Mouse (Mus musculus) heart, embryonic 10.5 days (tissue): ENCODE measurements at regions not wholly inside any gene's neighbourhood (a gene's known extent, or its start where the extent isn't known, plus 50 kb on each side); places are given as distances from the start of the nearest gene placed in this dataset.

Experiments used
- DNase-seq: peaks from one replicate; pipeline ENCODE4 v3.0.0-alpha.2; 2017; ENCODE audit warnings: low spot score
- H3K27ac ChIP-seq: fragments of 300-500 bp; sonication (generic); 2 replicates; pipeline ENCODE4 v1.5.1; 2016; ENCODE audit warnings: mild to moderate bottlenecking
- H3K27me3 ChIP-seq: fragments of 300-500 bp; sonication (generic); 2 replicates; pipeline ENCODE4 v1.6.1; 2016; ENCODE audit warnings: mild to moderate bottlenecking; ENCODE audit not compliant: poor library complexity, insufficient read depth, severe bottlenecking
- H3K36me3 ChIP-seq: fragments of 300-500 bp; sonication (generic); 2 replicates; pipeline ENCODE4 v1.6.1; 2016; ENCODE audit warnings: mild to moderate bottlenecking, moderate library complexity
- H3K4me1 ChIP-seq: fragments of 300-500 bp; sonication (generic); 2 replicates; pipeline ENCODE4 v1.6.1; 2016; ENCODE audit warnings: mild to moderate bottlenecking
- H3K4me3 ChIP-seq: fragments of 300-500 bp; sonication (generic); 2 replicates; pipeline ENCODE4 v1.5.1; 2016; ENCODE audit warnings: mild to moderate bottlenecking, moderate library complexity
- H3K9me3 ChIP-seq: fragments of 300-500 bp; sonication (generic); 2 replicates; pipeline ENCODE4 v1.6.1; 2016; ENCODE audit warnings: mild to moderate bottlenecking, moderate library complexity
- WGBS: fragments of 180-500 bp; shearing (Covaris S2); methylation state at CpG from one replicate; pipeline ENCODE4 v1.1.7; 2016; 5-methylcytosine and 5-hydroxymethylcytosine counted together

DNA sequence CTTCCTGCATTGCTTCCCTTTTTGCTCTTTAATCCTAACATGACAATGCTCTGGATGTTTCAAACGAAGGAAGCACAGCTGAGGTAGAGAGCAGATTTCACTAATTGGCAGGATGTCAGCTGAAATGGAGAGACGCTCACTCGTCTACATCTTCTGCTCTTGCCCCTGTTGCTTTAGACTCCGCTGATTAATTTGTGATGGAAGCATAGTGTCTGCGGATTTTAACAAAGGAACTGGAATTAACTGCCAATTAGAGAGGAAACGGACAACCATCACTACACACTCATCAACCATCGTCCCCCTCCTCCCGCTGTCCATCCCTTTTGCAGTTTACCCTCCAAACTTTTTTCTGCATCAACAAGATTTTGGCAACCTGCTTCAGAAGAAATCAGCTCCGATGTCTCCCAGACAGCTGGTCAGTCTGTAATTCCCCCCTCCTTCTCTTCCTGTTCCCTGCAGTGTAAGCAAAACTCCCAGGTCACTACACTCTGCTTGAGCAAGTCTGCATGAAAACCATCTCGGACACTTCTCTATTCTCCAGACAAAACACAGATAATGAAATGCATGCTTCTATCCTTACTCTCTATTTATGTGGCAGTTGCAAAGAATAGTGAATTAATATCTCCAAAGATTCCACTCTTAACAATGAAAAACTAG, 2905.6 kb upstream of the 5930422O12Rik start:
- WGBS, result 50% methylated on average over 10 of the region's 10 CpGs

GRCm38 (mm10) chr8:30532862-30533500, 2895.5 kb upstream of the 5930422O12Rik start:
- Histone ChIP-seq H3K9me3 (no peaks in the 10 kb centered on the region), H3K27me3 (no peaks in the 10 kb centered on the region), H3K36me3 (no peaks in the 10 kb centered on the region), H3K27ac (no peak overlapping the region), H3K4me3 (no peak overlapping the region), H3K4me1 (no peaks in the 10 kb centered on the region)
- WGBS, result 76% methylated on average over 3 of the region's 3 CpGs
- no peak for DNase-seq

More for the DNA sequence above, 2905.6 kb upstream of the 5930422O12Rik start:
- H3K27ac ChIP-seq, result no peak overlapping the region
- no peak for DNase-seq
- no peaks in the 10 kb centered on the region for H3K27me3 ChIP-seq
- no peak overlapping the region for H3K4me3 ChIP-seq
- H3K36me3 ChIP-seq, result no peaks in the 10 kb centered on the region
- H3K9me3 ChIP-seq, result no peaks in the 10 kb centered on the region
- no peaks in the 10 kb centered on the region for H3K4me1 ChIP-seq

- no peak for DNase-seq
- Histone ChIP-seq H3K27ac (no peak overlapping the region), H3K4me3 (no peak overlapping the region), H3K36me3 (no peaks in the 10 kb centered on the region), H3K9me3 (no peaks in the 10 kb centered on the region), H3K4me1 (no peaks in the 10 kb centered on the region), H3K27me3 (no peaks in the 10 kb centered on the region)
- WGBS, result 77% methylated on average over 3 of the region's 3 CpGs
These were observed 2895.0 kb upstream of the 5930422O12Rik start for GRCm38 (mm10) chr8:30533501-30533870.

- DNase-seq, result no peak
- no peak overlapping the region for H3K27ac ChIP-seq
- no peaks in the 10 kb centered on the region for H3K9me3 ChIP-seq
- no peaks in the 10 kb centered on the region for H3K36me3 ChIP-seq
- WGBS, result 67% methylated on average over 3 of the region's 3 CpGs
- no peaks in the 10 kb centered on the region for H3K4me1 ChIP-seq
- no peaks in the 10 kb centered on the region for H3K27me3 ChIP-seq
- H3K4me3 ChIP-seq, result no peak overlapping the region
These were observed 2893.1 kb upstream of the 5930422O12Rik start for GRCm38 (mm10) chr8:30535450-30535849.

GRCm38 (mm10) chr8:30542196-30542595, 2886.3 kb upstream of the 5930422O12Rik start:
- no peaks in the 10 kb centered on the region for H3K27me3 ChIP-seq
- H3K9me3 ChIP-seq, result no peaks in the 10 kb centered on the region
- WGBS, result 85% methylated on average over 1 of the region's 1 CpGs
- no peak for DNase-seq
- no peak overlapping the region for H3K27ac ChIP-seq
- no peak overlapping the region for H3K4me3 ChIP-seq
- H3K4me1 ChIP-seq, result no peaks in the 10 kb centered on the region
- no peaks in the 10 kb centered on the region for H3K36me3 ChIP-seq

DNA sequence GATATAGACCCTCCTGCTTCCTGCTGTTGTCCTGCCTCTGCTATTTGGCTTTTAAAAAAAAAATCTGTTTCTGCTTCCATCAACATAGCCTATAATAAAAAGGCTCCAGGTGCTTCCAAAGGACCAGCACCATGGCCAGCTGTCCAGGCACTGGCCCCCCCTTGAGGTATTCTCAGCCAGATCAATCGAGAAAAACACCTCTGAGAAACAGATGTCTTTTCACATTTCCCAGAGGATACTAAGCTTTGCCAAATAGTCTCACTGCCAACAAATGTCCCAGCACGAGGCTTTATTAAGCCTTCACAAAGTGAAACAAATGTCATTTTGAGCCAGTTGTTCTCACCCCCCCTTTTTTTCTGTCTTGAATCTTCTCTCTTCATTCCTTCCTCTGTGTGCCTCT, 2880.7 kb upstream of the 5930422O12Rik start:
- H3K36me3 ChIP-seq, result no peaks in the 10 kb centered on the region
- H3K9me3 ChIP-seq, result no peaks in the 10 kb centered on the region
- H3K27ac ChIP-seq, result no peak overlapping the region
- 22% methylated on average over 2 of the region's 2 CpGs for WGBS
- DNase-seq, result no peak
- no peaks in the 10 kb centered on the region for H3K4me1 ChIP-seq
- H3K4me3 ChIP-seq, result no peak overlapping the region
- no peaks in the 10 kb centered on the region for H3K27me3 ChIP-seq

DNA sequence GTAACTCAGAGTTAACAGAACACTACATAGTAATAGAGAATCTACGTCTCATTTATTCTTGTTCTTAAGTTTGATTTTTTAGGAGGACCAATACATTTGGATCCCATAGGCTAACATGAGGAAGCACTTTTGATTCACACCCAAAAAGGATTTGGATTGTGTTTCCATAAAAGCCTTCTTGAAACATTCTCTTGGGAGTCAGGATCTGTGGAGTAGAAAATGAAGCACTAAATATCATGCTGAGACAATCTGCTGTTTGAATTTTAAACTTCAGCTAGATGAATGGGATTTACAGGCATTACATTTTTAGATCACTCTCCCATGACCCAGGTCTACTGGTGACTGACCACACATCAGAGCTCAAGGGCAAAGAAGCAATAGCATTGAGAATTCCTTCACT, 2877.5 kb upstream of the 5930422O12Rik start:
- Histone ChIP-seq H3K4me1 (no peaks in the 10 kb centered on the region), H3K4me3 (no peak overlapping the region), H3K9me3 (no peaks in the 10 kb centered on the region), H3K27me3 (no peaks in the 10 kb centered on the region), H3K36me3 (no peaks in the 10 kb centered on the region), H3K27ac (no peak overlapping the region)
- no peak for DNase-seq
- 82% methylated on average over 1 of the region's 1 CpGs for WGBS

GRCm38 (mm10) chr8:30557429-30557828, 2871.1 kb upstream of the 5930422O12Rik start:
- Histone ChIP-seq H3K27me3 (no peaks in the 10 kb centered on the region), H3K4me1 (no peaks in the 10 kb centered on the region)

GRCm38 (mm10) chr8:30561323-30562207, 2866.9 kb upstream of the 5930422O12Rik start:
- Histone ChIP-seq H3K9me3 (no peaks in the 10 kb centered on the region), H3K4me3 (no peak overlapping the region), H3K27me3 (no peaks in the 10 kb centered on the region), H3K27ac (no peak overlapping the region), H3K4me1 (no peaks in the 10 kb centered on the region), H3K36me3 (no peaks in the 10 kb centered on the region)
- WGBS, result 79% methylated on average over 8 of the region's 8 CpGs
- no peak for DNase-seq

More at GRCm38 (mm10) chr8:30557429-30557828, 2871.1 kb upstream of the 5930422O12Rik start:
- DNase-seq, result no peak
- H3K9me3 ChIP-seq, result no peaks in the 10 kb centered on the region
- no peak overlapping the region for H3K27ac ChIP-seq
- no peaks in the 10 kb centered on the region for H3K36me3 ChIP-seq
- H3K4me3 ChIP-seq, result no peak overlapping the region

DNA sequence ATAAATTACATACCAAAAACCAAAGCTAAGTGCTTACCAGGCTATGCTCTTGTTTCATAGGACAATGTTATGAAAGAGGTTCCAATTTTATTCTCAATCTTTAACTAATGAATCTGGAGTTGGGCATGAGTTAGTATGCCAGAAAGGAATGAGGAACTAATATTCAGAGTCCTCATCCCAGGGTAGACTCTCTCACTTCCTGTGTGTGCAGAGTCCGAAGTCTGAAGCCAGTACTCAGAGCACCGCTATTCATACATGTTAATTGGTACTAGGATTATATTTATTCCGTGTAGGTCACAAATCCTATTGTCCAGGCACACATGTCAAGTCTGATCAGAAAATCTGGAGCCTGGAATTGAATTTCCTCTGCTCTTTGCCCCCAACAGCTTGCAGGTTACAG, 2858.7 kb upstream of the 5930422O12Rik start:
- Histone ChIP-seq H3K36me3 (no peaks in the 10 kb centered on the region), H3K4me3 (no peak overlapping the region), H3K4me1 (no peaks in the 10 kb centered on the region), H3K27ac (no peak overlapping the region), H3K27me3 (no peaks in the 10 kb centered on the region), H3K9me3 (no peaks in the 10 kb centered on the region)
- no peak for DNase-seq
- 79% methylated on average over 3 of the region's 3 CpGs for WGBS

DNA sequence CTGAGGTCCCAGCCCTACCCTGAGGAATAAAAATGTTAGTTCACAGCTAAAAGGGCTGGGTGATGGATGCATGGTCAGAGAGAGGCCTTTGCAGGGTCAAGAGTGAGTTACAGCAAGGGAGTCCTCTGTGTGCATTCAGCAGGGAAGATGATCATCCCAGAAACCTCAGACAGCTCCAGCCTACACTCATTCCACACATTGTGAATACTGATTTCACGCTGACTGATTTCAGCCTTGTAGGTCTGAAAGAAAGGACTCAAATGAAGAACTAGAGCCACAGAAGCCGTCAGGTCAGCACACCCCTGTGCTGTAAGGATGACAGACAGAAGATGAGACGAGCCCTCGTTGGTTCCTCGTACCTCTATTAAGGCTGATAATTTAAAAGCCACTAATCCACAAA, 2858.0 kb upstream of the 5930422O12Rik start:
- H3K27me3 ChIP-seq, result no peaks in the 10 kb centered on the region
- 77% methylated on average over 5 of the region's 5 CpGs for WGBS
- no peak overlapping the region for H3K27ac ChIP-seq
- no peak for DNase-seq
- H3K4me3 ChIP-seq, result no peak overlapping the region
- no peaks in the 10 kb centered on the region for H3K4me1 ChIP-seq
- H3K9me3 ChIP-seq, result no peaks in the 10 kb centered on the region
- H3K36me3 ChIP-seq, result no peaks in the 10 kb centered on the region

- DNase-seq, result no peak
- H3K9me3 ChIP-seq, result no peaks in the 10 kb centered on the region
- WGBS, result 72% methylated on average over 5 of the region's 5 CpGs
These were observed 2841.0 kb upstream of the 5930422O12Rik start for GRCm38 (mm10) chr8:30587508-30587907.

GRCm38 (mm10) chr8:30602421-30602820, 2826.1 kb upstream of the 5930422O12Rik start:
- H3K36me3 ChIP-seq, result no peaks in the 10 kb centered on the region
- H3K27me3 ChIP-seq, result no peaks in the 10 kb centered on the region
- H3K4me3 ChIP-seq, result no peak overlapping the region
- no CpG with 5 or more reads among the region's 1 CpGs for WGBS
- no peaks in the 10 kb centered on the region for H3K4me1 ChIP-seq
- H3K27ac ChIP-seq, result no peak overlapping the region
- no peak for DNase-seq
- no peaks in the 10 kb centered on the region for H3K9me3 ChIP-seq

More at GRCm38 (mm10) chr8:30587508-30587907, 2841.0 kb upstream of the 5930422O12Rik start:
- no peaks in the 10 kb centered on the region for H3K4me1 ChIP-seq
- H3K27ac ChIP-seq, result no peak overlapping the region
- no peaks in the 10 kb centered on the region for H3K36me3 ChIP-seq
- H3K27me3 ChIP-seq, result no peaks in the 10 kb centered on the region
- H3K4me3 ChIP-seq, result no peak overlapping the region
